Mouse (Mus musculus): ENCODE results near the gene 2310022A10Rik.

DNA sequence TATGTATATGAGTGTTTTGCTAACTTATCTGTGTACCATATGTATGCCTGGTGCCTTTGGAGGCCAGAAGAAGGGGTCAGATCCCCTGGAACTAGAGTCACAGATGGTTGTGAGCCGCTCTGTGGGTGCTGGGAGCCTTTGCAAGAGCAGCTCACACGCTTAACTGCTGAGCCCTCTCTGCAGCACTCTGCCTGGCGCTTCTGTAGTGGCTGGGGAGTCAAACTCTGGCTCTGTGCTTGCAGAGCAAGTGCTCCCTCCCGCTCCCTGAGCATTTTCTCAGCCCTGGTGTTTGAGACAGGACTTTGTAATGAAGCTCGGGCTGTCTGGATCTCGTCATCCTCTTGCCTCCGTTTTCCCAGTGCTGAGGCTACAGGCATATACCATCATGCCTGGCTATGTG lies 45.0 kb downstream of the 2310022A10Rik start:
- TF ChIP-seq POLR2A (IDR thresholded peaks at IDR 0.05; ENCODE audit: low read depth, low read length), result no peak
- TF ChIP-seq CTCF (IDR thresholded peaks at IDR 0.05; ENCODE audit: extremely low read depth, insufficient read depth, insufficient read length, insufficient replicate concordance), result no peak

All from spleen, adult 2 months (tissue).